Mouse (Mus musculus) E14TG2a.4 (cell line): ENCODE results near the gene Fam189a1.
A peak's percentile ranks its signal among the peaks of the same experiment; 100 is the strongest.

Source experiments
- H3K27me3 ChIP-seq: 2 replicates; pipeline ENCODE4 v1.6.1; 2014; ENCODE audit warnings: low read length, control low read depth; ENCODE audit not compliant: insufficient read depth
- H3K36me3 ChIP-seq: 2 replicates; pipeline ENCODE4 v1.6.1; 2014; ENCODE audit warnings: low read length, control low read depth; ENCODE audit not compliant: insufficient read depth
- H3K4me1 ChIP-seq: replicated peaks from 2 replicates; pipeline ENCODE4 v1.6.1; 2014; ENCODE audit warnings: low read depth, low read length, control low read depth
- H3K4me3 ChIP-seq: replicated peaks from 2 replicates; pipeline ENCODE4 v1.5.1; 2014; ENCODE audit warnings: mild to moderate bottlenecking, low read length
- H3K9me3 ChIP-seq: 2 replicates; pipeline ENCODE4 v1.6.1; 2014; ENCODE audit warnings: low read length, control low read depth
- CTCF ChIP-seq: conservative IDR thresholded peaks from 2 replicates; pipeline ENCODE4 v1.5.1; 2014; ENCODE audit warnings: low read length
- NANOG ChIP-seq: IDR thresholded peaks from 2 replicates; pipeline ENCODE4 v1.6.1; 2014; ENCODE audit warnings: borderline replicate concordance, low read length, mixed read lengths
- POU5F1 ChIP-seq: IDR thresholded peaks from 2 replicates; pipeline ENCODE4 v1.6.1; 2014; ENCODE audit warnings: low read length, borderline replicate concordance

Gene Fam189a1

GRCm38 (mm10) chr7:65066211-65066610 lies 90.2 kb downstream of the Fam189a1 start:
- peaks cover 55% of the 10 kb centered on the region for H3K4me1 ChIP-seq
- no peak for TF ChIP-seq NANOG
- TF ChIP-seq POU5F1 = no peak
- TF ChIP-seq CTCF = no peak
- H3K9me3 ChIP-seq = no peaks in the 10 kb centered on the region
- H3K27me3 ChIP-seq = no peaks in the 10 kb centered on the region
- no peaks in the 10 kb centered on the region for H3K36me3 ChIP-seq
- peak overlapping the region; percentile 68 for H3K4me3 ChIP-seq

- no peaks in the 10 kb centered on the region for H3K9me3 ChIP-seq
- peak overlapping the region; percentile 68 for H3K4me3 ChIP-seq
- TF ChIP-seq POU5F1 (no peak), NANOG (no peak), CTCF (no peak)
- H3K4me1 ChIP-seq = peaks cover 58% of the 10 kb centered on the region
- H3K36me3 ChIP-seq = no peaks in the 10 kb centered on the region
- no peaks in the 10 kb centered on the region for H3K27me3 ChIP-seq
Observed at GRCm38 (mm10) chr7:65065457-65065856, 90.9 kb downstream of the Fam189a1 start.

GRCm38 (mm10) chr7:65064638-65065037 lies 91.7 kb downstream of the Fam189a1 start:
- TF ChIP-seq CTCF (no peak), NANOG (peak; percentile 79)
- Histone ChIP-seq H3K36me3 (no peaks in the 10 kb centered on the region), H3K9me3 (no peaks in the 10 kb centered on the region), H3K27me3 (no peaks in the 10 kb centered on the region), H3K4me3 (peak overlapping the region; percentile 68), H3K4me1 (peaks cover 60% of the 10 kb centered on the region)

- Histone ChIP-seq H3K27me3 (no peaks in the 10 kb centered on the region), H3K4me1 (peaks cover 63% of the 10 kb centered on the region), H3K4me3 (peak overlapping the region; percentile 68; the same call in 1 of the 2 replicates), H3K36me3 (no peaks in the 10 kb centered on the region), H3K9me3 (no peaks in the 10 kb centered on the region)
- TF ChIP-seq POU5F1 (no peak), NANOG (no peak), CTCF (no peak)
Observed at GRCm38 (mm10) chr7:65064096-65064495, 92.3 kb downstream of the Fam189a1 start.

GRCm38 (mm10) chr7:65060163-65060799 lies 96.1 kb downstream of the Fam189a1 start:
- Histone ChIP-seq H3K36me3 (no peaks in the 10 kb centered on the region), H3K4me3 (no peak overlapping the region), H3K4me1 (peaks cover 31% of the 10 kb centered on the region), H3K27me3 (no peaks in the 10 kb centered on the region), H3K9me3 (no peaks in the 10 kb centered on the region)
- TF ChIP-seq NANOG (no peak), POU5F1 (no peak), CTCF (no peak)

GRCm38 (mm10) chr7:65056864-65057263 lies 99.5 kb downstream of the Fam189a1 start:
- H3K4me1 ChIP-seq = peaks cover 28% of the 10 kb centered on the region
- no peaks in the 10 kb centered on the region for H3K27me3 ChIP-seq
- no peaks in the 10 kb centered on the region for H3K36me3 ChIP-seq
- H3K9me3 ChIP-seq = no peaks in the 10 kb centered on the region
- TF ChIP-seq CTCF (no peak), POU5F1 (no peak), NANOG (no peak)
- no peak overlapping the region for H3K4me3 ChIP-seq

GRCm38 (mm10) chr7:65051986-65052385 lies 104.4 kb downstream of the Fam189a1 start:
- Histone ChIP-seq H3K27me3 (no peaks in the 10 kb centered on the region), H3K4me3 (no peak overlapping the region), H3K4me1 (peaks cover 32% of the 10 kb centered on the region), H3K36me3 (no peaks in the 10 kb centered on the region), H3K9me3 (no peaks in the 10 kb centered on the region)
- TF ChIP-seq NANOG = no peak
- no peak for TF ChIP-seq POU5F1
- TF ChIP-seq CTCF = no peak

- TF ChIP-seq POU5F1 (no peak), CTCF (no peak), NANOG (no peak)
- Histone ChIP-seq H3K36me3 (no peaks in the 10 kb centered on the region), H3K27me3 (no peaks in the 10 kb centered on the region), H3K9me3 (no peaks in the 10 kb centered on the region), H3K4me1 (peaks cover 33% of the 10 kb centered on the region), H3K4me3 (no peak overlapping the region)
Observed at GRCm38 (mm10) chr7:65049236-65049954, 107.0 kb downstream of the Fam189a1 start.

- Histone ChIP-seq H3K9me3 (peaks cover 4% of the 10 kb centered on the region; the same call in 1 of the 2 replicates), H3K4me1 (peaks cover 30% of the 10 kb centered on the region), H3K4me3 (no peak overlapping the region), H3K36me3 (no peaks in the 10 kb centered on the region), H3K27me3 (no peaks in the 10 kb centered on the region)
- TF ChIP-seq POU5F1 (no peak), CTCF (no peak)
Observed at GRCm38 (mm10) chr7:65047700-65048099, 108.7 kb downstream of the Fam189a1 start.
